ENCODE assay signal across 8 mouse cellular contexts in the genomic region with DNA sequence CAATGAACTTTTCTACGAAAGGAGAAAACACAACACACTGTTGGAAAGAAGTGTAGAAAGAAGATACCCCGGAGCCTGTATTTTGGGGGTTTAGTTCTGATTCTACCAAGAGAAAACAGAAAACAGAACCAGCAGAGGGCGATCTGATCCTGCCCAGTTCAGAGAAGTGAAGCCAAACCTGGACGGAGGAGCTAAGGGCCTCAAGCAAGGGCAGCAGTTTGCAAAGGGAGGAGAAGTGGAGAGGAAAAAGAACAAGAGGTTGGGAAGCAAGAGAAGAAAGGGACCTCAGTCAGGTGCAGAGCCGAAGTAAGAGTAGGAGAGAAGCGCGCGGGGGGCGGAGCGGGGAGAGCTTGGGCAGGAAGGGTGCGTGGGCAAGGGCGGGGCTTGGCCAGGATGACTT. TPM values are rescaled to one million over a fixed set of nuclear protein-coding genes. Genes with fewer than 3 reads are reported as not detected.
A peak's percentile ranks its signal among the peaks of the same experiment; 100 is the strongest.
DNase-seq lines count a peak whose midpoint lies in the region; ATAC-seq and TF ChIP-seq lines count a peak whose summit lies in the region.

No protein-coding gene starts in this region.

- TF ChIP-seq POLR2A in thymus, adult 2 months (IDR thresholded peaks at IDR 0.05; ENCODE audit: control insufficient read depth, extremely low read depth, insufficient read depth, low read length, poor library complexity), result no peak

- no peaks in the 10 kb centered on the region for H3K9me3 ChIP-seq in heart, embryonic 12.5 days (replicated peaks)

- H3K9ac ChIP-seq in heart, embryonic 12.5 days, result 0 out of 2 replicates have a peak overlapping the region, but pooled peaks have one; percentile 60

- no peaks in the 10 kb centered on the region for H3K36me3 ChIP-seq in thymus, adult 2 months (ENCODE audit: control insufficient read depth, insufficient read depth, low read length)
- no peaks in the 10 kb centered on the region for H3K36me3 ChIP-seq in heart, embryonic 12.5 days

- WGBS in thymus, adult 2 months, result 17% methylated on average over 12 of the region's 12 CpGs
- 21% methylated on average over 12 of the region's 12 CpGs for WGBS in heart, embryonic 12.5 days

- H3K4me2 ChIP-seq in heart, embryonic 12.5 days, result peak overlapping the region; percentile 61

- peak overlapping the region; percentile 33 for H3K4me3 ChIP-seq in thymus, adult 2 months (ENCODE audit: control insufficient read depth, insufficient read depth, low read length)
- H3K4me3 ChIP-seq in heart, embryonic 12.5 days, result peak overlapping the region; percentile 36

- no peaks in the 10 kb centered on the region for H3K27me3 ChIP-seq in thymus, adult 2 months (ENCODE audit: control insufficient read depth, insufficient read depth, low read length)
- no peaks in the 10 kb centered on the region for H3K27me3 ChIP-seq in heart, embryonic 12.5 days (replicated peaks)

- H3K4me1 ChIP-seq in thymus, adult 2 months (replicated peaks; ENCODE audit: control insufficient read depth, insufficient read depth, low read length), result no peaks in the 10 kb centered on the region; the same call in 1 of the 2 replicates
- H3K4me1 ChIP-seq in heart, embryonic 12.5 days (replicated peaks), result no peaks in the 10 kb centered on the region

- ATAC-seq in heart, embryonic 12.5 days (ENCODE audit: insufficient number of reproducible peaks, low FRiP score), result no peak
- peak; percentile 68 for ATAC-seq in megakaryocyte progenitor cell, adult 5-6 weeks (replicated peaks; ENCODE audit: poor library complexity)

- no peak overlapping the region for H3K27ac ChIP-seq in thymus, adult 2 months (ENCODE audit: control insufficient read depth, insufficient read depth, low read length)
- H3K27ac ChIP-seq in heart, embryonic 12.5 days (ENCODE audit: poor library complexity, severe bottlenecking), result no peak overlapping the region

- no peak for TF ChIP-seq CTCF in thymus, adult 2 months (IDR thresholded peaks at IDR 0.05; ENCODE audit: borderline replicate concordance, control insufficient read depth, extremely low read depth, insufficient read depth, low read length, poor library complexity)

- peak; percentile 38 for DNase-seq in adrenal gland, postnatal 14 days
- DNase-seq in adrenal gland, adult 18-20 months (ENCODE audit: low spot score in 2 of 2), result no peak
- peak; percentile 27 for DNase-seq in thymus, adult 2 months
- DNase-seq in thymus, adult 18-20 months, result no peak
- peak; percentile 43 for DNase-seq in kidney, postnatal 14 days
- DNase-seq in gastrocnemius, adult 18-20 months (ENCODE audit: low spot score), result no peak

RNA-seq across cellular contexts. Expression of a gene that starts 51.5 kb away (rescaled TPM):
- 2.3 and 3.9 TPM in 2 replicates for total RNA-seq in adrenal gland, postnatal 14 days (2021)
- 1 to 10 TPM in 1 of 2 experiments, under 1 TPM in 1; 0.46 to 1.3 TPM for total RNA-seq in adrenal gland, adult 18-20 months (2021)
- polyA plus RNA-seq in thymus, adult 2 months (2012; rRNA removed), result 0.15 and 0.26 TPM in 2 replicates
- 2.0 and 2.5 TPM in 2 replicates for polyA plus RNA-seq in heart, embryonic 12.5 days (2016; fragmentation: Nextera tagmentation; extraction: Ambion mirVana)
- not detected in 2 replicates for total RNA-seq in megakaryocyte progenitor cell, adult 5-6 weeks (2015)
- not detected in 2 replicates for total RNA-seq in megakaryocyte progenitor cell, adult 5-6 weeks (2017)
- total RNA-seq in gastrocnemius, adult 18-20 months (2021), result under 1 TPM; 0.37 to 0.38 TPM

RNA-seq across cellular contexts. Expression of a gene that starts 57.0 kb away (rescaled TPM):
- 336 and 351 TPM in 2 replicates for total RNA-seq in adrenal gland, postnatal 14 days (2021)
- total RNA-seq in adrenal gland, adult 18-20 months (2021), result 100 to 1,000 TPM; 233 to 311 TPM
- 88.7 and 98.3 TPM in 2 replicates for polyA plus RNA-seq in thymus, adult 2 months (2012; rRNA removed)
- 346 and 353 TPM in 2 replicates for polyA plus RNA-seq in heart, embryonic 12.5 days (2016; fragmentation: Nextera tagmentation; extraction: Ambion mirVana)
- total RNA-seq in megakaryocyte progenitor cell, adult 5-6 weeks (2015), result 90.6 and 92.1 TPM in 2 replicates
- 154 and 161 TPM in 2 replicates for total RNA-seq in megakaryocyte progenitor cell, adult 5-6 weeks (2017)
- total RNA-seq in gastrocnemius, adult 18-20 months (2021), result 100 to 1,000 TPM; 292 to 321 TPM

Comparison
In these comparisons a context has a peak if more than half of its experiments do, and no peak if none do; other contexts are left out.
1. DNase-seq: peak in adrenal gland, postnatal 14 days (single experiment), thymus, adult 2 months (single experiment) and kidney, postnatal 14 days (single experiment); none in adrenal gland, adult 18-20 months (0 of 2), thymus, adult 18-20 months (0 of 2) and gastrocnemius, adult 18-20 months (single experiment).